Mouse (Mus musculus) kidney, embryonic 15.5 days (tissue): Measurements from ENCODE around the gene Ormdl2. TPM values are rescaled to one million over a fixed set of nuclear protein-coding genes. Genes with fewer than 3 reads are reported as not detected.
A peak's percentile ranks its signal among the peaks of the same experiment; 100 is the strongest.
"Not testable (repeated sequence)": the region's sequence is repeated elsewhere in the genome, so short reads cannot be mapped to it uniquely, and the experiment has no call there.

Experiments used
- ATAC-seq: fragments of 200-750 bp; cut with Nextera tagmentation; replicated peaks from 2 replicates; pipeline ENCODE4 v1.8.0; 2017; ENCODE audit warnings: moderate TSS enrichment; ENCODE audit not compliant: low FRiP score
- H3K27ac ChIP-seq: fragments of 300-500 bp; sonication (generic); 2 replicates; pipeline ENCODE4 v1.5.1; 2015; ENCODE audit warnings: mild to moderate bottlenecking, inconsistent platforms
- H3K27me3 ChIP-seq: fragments of 300-500 bp; sonication (generic); 2 replicates; pipeline ENCODE4 v1.6.1; 2015; ENCODE audit warnings: inconsistent platforms
- H3K36me3 ChIP-seq: fragments of 300-500 bp; sonication (generic); 2 replicates; pipeline ENCODE4 v1.6.1; 2015; ENCODE audit warnings: inconsistent platforms
- H3K4me1 ChIP-seq: fragments of 300-500 bp; sonication (generic); 2 replicates; pipeline ENCODE4 v1.6.1; 2015; ENCODE audit warnings: inconsistent platforms
- H3K4me2 ChIP-seq: fragments of 300-500 bp; sonication (generic); 2 replicates; pipeline ENCODE4 v1.6.1; 2015; ENCODE audit warnings: moderate library complexity, mild to moderate bottlenecking, inconsistent platforms
- H3K4me3 ChIP-seq: fragments of 300-500 bp; sonication (generic); replicated peaks from 2 replicates; pipeline ENCODE4 v1.5.1; 2015; ENCODE audit warnings: mild to moderate bottlenecking, inconsistent platforms
- H3K9ac ChIP-seq: fragments of 300-500 bp; sonication (generic); 2 replicates; pipeline ENCODE4 v1.6.1; 2015; ENCODE audit warnings: mild to moderate bottlenecking, inconsistent platforms
- H3K9me3 ChIP-seq: fragments of 300-500 bp; sonication (generic); replicated peaks from 2 replicates; pipeline ENCODE4 v1.6.1; 2016; ENCODE audit warnings: inconsistent platforms
- WGBS: fragments of 180-500 bp; shearing (Covaris S2); methylation state at CpG from one replicate; pipeline ENCODE4 v1.1.7; 2015; ENCODE audit warnings: mixed read lengths; 5-methylcytosine and 5-hydroxymethylcytosine counted together
- polyA plus RNA-seq: library from polyadenylated mRNA; unstranded; fragments of >200 nt; fragmentation: Nextera tagmentation; extraction: Ambion mirVana; gene quantifications from 2 replicates; pipeline ENCODE4 v1.2.1, GENCODE M21; 2015

Gene Ormdl2
- polyA plus RNA-seq, 1 experiment from 2014 or later = 80.9 TPM

DNA sequence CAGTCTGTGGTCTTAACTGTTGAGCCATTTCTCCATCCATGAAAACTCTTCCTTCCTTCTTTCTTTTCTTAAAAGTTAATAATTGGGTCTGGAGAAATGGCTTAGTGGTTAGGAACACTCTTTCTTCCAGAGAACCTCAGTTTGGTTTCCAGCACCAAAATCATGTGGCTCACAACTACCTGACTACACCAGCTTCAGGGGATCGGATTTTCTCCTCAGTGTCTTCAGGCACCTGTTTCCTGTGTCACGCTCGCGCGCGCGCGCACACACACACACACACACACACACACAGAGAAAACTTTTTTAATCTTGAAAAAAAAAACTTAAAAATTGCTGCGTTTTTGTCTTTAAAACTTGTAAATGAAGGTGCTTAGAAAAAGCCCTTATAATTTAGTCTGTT is 2.4 kb upstream of the Ormdl2 start:
- H3K36me3 ChIP-seq = peaks cover 42% of the 10 kb centered on the region
- WGBS = 96% methylated on average over 9 of the region's 9 CpGs

DNA sequence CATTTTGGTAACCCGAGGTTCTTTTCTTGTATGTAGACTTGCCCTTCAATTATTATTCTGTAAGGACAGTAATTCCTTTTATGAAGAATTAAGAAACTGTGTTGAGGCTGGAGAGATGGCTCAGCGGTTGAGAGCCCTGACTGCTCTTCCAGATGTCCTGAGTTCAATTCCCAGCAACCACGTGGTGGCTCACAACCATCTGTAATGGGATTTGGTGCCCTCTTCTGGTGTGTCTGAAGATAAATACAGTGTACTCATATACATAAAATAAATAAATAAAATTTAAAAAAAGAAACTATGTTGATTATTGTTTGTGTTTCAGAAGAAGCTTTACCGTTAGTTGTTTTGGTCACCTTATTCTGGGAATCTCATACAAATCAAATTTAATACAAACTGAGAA is 1.6 kb upstream of the Ormdl2 start:
- WGBS = 80% methylated on average over 4 of the region's 4 CpGs
- ATAC-seq, H3K9ac ChIP-seq: not testable (repeated sequence)

More for the DNA sequence above, 2.4 kb upstream of the Ormdl2 start:
- H3K4me2 ChIP-seq = no peak overlapping the region
- H3K27me3 ChIP-seq = no peaks in the 10 kb centered on the region
- no peak for ATAC-seq
- peaks cover 21% of the 10 kb centered on the region for H3K4me1 ChIP-seq
- no peaks in the 10 kb centered on the region for H3K9me3 ChIP-seq
- H3K27ac ChIP-seq = no peak overlapping the region
- H3K9ac ChIP-seq = no peak overlapping the region
- no peak overlapping the region for H3K4me3 ChIP-seq

DNA sequence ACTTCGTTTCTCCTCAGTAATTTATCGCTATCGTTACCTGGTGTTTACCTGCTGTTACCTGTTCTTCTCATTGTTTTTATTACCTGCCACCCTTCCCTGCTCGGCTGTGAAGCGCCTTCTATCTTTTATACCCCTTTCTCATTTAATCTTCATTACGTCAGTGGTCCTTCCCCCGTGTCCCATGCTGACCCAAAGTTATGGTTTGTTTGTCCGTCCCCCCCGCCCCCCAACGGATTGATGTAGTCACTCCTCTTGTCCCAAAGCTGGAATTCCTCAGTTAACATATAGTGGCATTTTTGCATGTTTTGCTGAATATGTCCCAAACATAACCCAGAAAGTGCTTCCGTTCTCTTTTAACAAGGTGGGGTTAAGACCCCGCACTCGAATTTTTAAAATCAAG is 690 bp upstream of the Ormdl2 start:
- Histone ChIP-seq H3K36me3 (peaks cover 47% of the 10 kb centered on the region), H3K9ac (peak overlapping the region; percentile 81), H3K4me1 (peaks cover 21% of the 10 kb centered on the region), H3K9me3 (no peaks in the 10 kb centered on the region), H3K27ac (peak overlapping the region; percentile 79), H3K4me3 (peak overlapping the region; percentile 93), H3K27me3 (no peaks in the 10 kb centered on the region), H3K4me2 (peak overlapping the region; percentile 75)
- 2% methylated on average over 13 of the region's 13 CpGs for WGBS
- peak; percentile 9 for ATAC-seq

More for the DNA sequence above, 1.6 kb upstream of the Ormdl2 start:
- peaks cover 21% of the 10 kb centered on the region for H3K4me1 ChIP-seq
- H3K36me3 ChIP-seq = peaks cover 45% of the 10 kb centered on the region
- H3K4me2 ChIP-seq = peak overlapping the region; percentile 75
- H3K4me3 ChIP-seq = peak overlapping the region; percentile 93
- H3K27ac ChIP-seq, H3K9me3 ChIP-seq, H3K27me3 ChIP-seq: not testable (repeated sequence)

DNA sequence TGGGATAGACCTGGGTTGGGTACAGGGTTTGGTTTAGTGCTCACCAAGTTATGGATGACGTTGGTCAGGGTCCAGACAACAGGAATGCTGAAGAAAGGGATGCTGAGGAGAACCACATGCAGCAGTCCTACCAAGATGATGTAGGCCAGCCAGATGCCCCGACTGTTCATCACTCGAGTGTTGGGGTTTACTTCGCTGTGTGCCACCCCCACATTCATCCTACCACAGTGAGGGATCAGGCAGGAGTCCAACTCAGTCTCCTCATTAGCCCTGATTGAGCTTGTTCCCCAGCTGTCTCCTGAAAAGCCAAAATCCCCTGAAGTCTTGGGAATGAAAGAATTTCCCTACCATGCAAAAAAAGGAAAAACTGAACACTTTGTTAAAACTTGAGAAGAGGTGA is 1.2 kb downstream of the Ormdl2 start:
- no peak for ATAC-seq

DNA sequence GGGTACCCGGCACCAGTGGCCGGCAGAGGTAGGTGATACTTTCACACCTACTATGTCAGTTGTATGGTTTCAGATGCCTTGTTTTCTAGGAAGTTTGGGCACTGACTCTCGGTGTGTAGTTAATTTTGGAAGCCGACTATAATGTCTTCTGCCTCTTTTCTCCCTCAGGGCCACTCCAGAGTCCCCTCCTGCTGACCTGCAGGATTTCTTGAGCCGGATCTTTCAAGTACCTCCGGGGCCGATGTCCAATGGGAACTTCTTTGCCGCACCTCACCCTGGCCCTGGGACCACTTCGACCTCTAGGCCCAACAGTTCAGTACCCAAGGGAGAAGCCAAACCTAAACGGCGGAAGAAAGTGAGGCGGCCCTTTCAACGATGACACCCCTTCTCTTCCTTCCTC is 4.4 kb downstream of the Ormdl2 start, which contains the start of gene Sarnp:
Gene Sarnp (plus strand): TSS at position 301 of the 400 bp plus-strand sequence.
- H3K9ac ChIP-seq = no peak within 1 kb of the TSS
- no peak within 1 kb of the TSS for H3K4me2 ChIP-seq
- peaks cover 7% of the 10 kb centered on the region for H3K4me1 ChIP-seq
- WGBS = 85% methylated on average over 13 of the region's 13 CpGs
- no peak for ATAC-seq
- H3K4me3 ChIP-seq = no peak within 1 kb of the TSS
- no peaks in the 10 kb centered on the region for H3K27me3 ChIP-seq
- peaks cover 68% of the 10 kb centered on the region for H3K36me3 ChIP-seq
- H3K27ac ChIP-seq = no peak within 1 kb of the TSS
- no peaks in the 10 kb centered on the region for H3K9me3 ChIP-seq

More for the DNA sequence above, 1.2 kb downstream of the Ormdl2 start:
- Histone ChIP-seq H3K4me3 (peak overlapping the region; percentile 93; the same call in 1 of the 2 replicates), H3K9ac (no peak overlapping the region), H3K36me3 (peaks cover 56% of the 10 kb centered on the region), H3K4me2 (peak overlapping the region; percentile 65), H3K27ac (no peak overlapping the region), H3K27me3 (no peaks in the 10 kb centered on the region), H3K4me1 (peaks cover 21% of the 10 kb centered on the region), H3K9me3 (no peaks in the 10 kb centered on the region)
- WGBS = 87% methylated on average over 4 of the region's 4 CpGs

DNA sequence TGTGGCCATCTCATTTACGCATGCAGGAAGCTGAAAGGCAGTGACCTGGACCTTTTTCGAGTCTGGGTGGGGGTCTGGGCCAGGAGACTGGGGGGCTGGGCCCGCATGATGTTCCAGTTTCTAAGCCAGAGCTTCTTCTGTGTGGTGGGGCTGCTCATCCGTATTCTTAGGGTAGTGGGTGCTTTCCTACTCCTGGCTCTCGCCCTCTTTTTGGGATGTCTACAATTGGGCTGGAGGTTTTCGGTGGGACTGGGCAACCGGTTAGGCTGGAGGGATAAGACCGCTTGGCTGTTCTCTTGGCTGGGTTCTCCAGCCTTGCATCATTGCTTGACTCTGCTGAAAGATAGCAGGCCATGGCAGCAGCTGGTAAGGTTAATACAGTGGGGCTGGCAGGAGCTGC is 14.4 kb downstream of the Ormdl2 start:
- ATAC-seq = no peak
- Histone ChIP-seq H3K4me2 (peak overlapping the region; percentile 81), H3K36me3 (peaks cover 34% of the 10 kb centered on the region), H3K27ac (no peak overlapping the region), H3K4me1 (peaks cover 57% of the 10 kb centered on the region), H3K4me3 (peak overlapping the region; percentile 74), H3K9me3 (no peaks in the 10 kb centered on the region), H3K9ac (peak overlapping the region; percentile 57), H3K27me3 (no peaks in the 10 kb centered on the region)
- WGBS = 89% methylated on average over 8 of the region's 8 CpGs

DNA sequence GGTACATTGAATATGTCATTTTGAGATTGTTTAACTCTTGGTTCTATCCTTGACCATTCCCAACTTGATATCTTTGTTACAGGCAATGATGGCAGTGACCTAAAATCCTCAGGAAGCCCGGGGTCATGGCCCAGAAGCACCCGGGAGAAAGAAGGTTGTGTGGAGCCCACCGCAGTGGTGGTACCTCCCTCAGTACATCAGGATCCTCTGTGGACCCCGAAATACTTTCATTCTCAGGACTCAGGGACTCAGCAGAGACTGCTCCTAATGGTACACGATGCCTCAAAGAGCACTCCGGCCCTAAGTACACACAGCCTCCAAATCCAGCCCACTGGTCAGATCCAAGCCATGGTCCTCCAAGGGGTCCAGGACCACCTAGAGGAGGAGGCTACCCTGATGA is 15.4 kb downstream of the Ormdl2 start:
- Histone ChIP-seq H3K4me2 (peak overlapping the region; percentile 81), H3K36me3 (peaks cover 34% of the 10 kb centered on the region), H3K27me3 (no peaks in the 10 kb centered on the region), H3K4me3 (peak overlapping the region; percentile 74), H3K4me1 (peaks cover 59% of the 10 kb centered on the region), H3K27ac (peak overlapping the region; percentile 97), H3K9me3 (no peaks in the 10 kb centered on the region), H3K9ac (peak overlapping the region; percentile 57)
- no peak for ATAC-seq
- 47% methylated on average over 6 of the region's 6 CpGs for WGBS

DNA sequence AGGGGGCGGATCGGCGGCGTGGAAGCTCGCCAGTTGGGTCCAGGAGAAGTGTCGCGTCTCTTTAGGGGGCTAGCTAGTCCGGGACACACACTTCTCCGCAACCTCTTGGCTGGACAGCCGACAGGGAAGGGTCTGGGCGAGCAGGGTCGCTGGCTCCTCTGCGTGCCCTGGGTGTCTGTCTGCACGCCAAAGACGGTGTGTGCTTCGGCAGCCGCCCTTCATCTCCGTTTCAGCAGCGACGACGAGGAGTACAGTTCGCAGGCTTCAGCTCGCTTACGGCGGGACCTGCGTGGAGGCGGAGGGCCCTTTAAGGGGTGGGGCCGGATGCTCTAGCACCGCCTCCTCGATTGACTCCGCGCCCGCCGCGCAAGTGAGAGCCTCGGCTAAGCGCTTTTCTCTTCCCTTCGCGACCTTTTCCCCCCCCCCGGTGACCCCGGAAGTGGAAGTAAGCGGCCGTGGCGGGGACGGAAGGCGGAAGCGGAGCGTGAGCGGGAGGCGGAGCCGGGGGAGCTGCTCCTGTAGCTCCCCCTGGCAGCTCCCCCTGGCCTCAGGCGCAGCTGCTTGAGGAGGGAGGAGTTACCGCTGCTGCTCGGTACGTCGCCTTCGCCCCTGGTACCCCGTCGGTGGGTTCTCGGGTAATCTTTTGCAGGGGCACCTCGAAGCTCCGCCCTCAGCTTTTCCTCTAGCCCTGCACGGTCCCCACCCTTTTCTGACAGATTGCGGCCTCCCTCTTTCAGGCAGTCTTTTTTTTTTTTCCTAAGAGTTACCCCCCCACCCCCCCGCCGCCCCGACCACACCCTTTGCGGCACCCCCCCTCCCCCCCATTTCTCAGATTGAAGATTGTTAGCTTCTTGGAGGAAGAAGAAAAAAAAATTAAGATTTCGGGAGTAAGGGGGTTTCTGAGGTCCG is 16.1 kb downstream of the Ormdl2 start:
- ATAC-seq = peak; percentile 95
- H3K4me3 ChIP-seq = peak overlapping the region; percentile 74
- H3K4me2 ChIP-seq = peak overlapping the region; percentile 81
- peak overlapping the region; percentile 63 for H3K9ac ChIP-seq
- peaks cover 59% of the 10 kb centered on the region for H3K4me1 ChIP-seq
- H3K36me3 ChIP-seq = peaks cover 41% of the 10 kb centered on the region
- H3K9me3 ChIP-seq = no peaks in the 10 kb centered on the region
- H3K27ac ChIP-seq = peak overlapping the region; percentile 97
- H3K27me3 ChIP-seq = no peaks in the 10 kb centered on the region
- WGBS = under 1% methylated on average over 70 of the region's 70 CpGs

DNA sequence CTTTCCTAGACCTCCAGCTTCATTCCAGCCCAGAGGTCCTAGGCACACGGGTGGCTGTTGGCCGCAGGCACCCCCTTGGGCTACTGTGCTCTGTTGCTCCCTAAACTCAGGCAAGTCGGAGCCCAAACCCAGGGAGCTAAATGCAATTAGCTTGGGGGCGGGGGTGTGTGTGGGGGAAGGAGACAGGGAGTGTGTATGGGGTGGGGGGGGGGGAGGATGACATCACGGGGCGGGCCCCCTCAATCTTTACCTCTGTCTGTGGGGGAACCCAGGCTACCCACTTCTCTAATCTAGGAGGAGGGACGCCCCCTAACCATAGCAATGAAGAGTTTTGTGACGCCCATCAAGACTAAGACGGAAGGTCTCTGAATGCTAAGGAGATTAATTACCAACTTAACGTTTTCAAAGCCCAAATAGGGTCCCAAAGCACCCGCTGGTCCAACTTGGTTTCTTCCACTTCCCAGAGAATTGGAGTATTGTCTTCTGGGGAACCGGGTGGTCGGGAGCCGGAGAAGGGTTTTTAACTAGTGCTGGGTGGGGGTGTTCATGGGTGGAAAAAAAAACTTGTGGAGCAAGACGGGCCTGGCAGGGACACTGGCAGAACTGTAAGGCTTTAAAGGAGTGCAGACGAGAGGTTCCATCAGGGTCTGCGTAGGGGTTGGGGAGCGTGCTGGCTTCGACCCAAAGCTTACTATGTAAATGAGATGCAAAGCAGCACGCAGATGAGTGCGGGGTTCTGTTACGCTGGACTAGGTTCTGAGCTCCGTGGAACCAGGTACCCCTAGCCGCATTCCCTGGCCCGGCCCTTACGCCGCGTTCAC is 17.0 kb downstream of the Ormdl2 start, which contains the start of gene Tmem198b:
Gene Tmem198b (minus strand): TSS at position 100 of the 821 bp plus-strand sequence.
- under 1% methylated on average over 28 of the region's 28 CpGs for WGBS
- Histone ChIP-seq H3K27ac (peak within 1 kb of the TSS; percentile 97), H3K4me1 (peaks cover 55% of the 10 kb centered on the region), H3K36me3 (peaks cover 41% of the 10 kb centered on the region), H3K27me3 (no peaks in the 10 kb centered on the region), H3K4me3 (peak within 1 kb of the TSS; percentile 74), H3K9ac (peak within 1 kb of the TSS; percentile 63), H3K9me3 (no peaks in the 10 kb centered on the region), H3K4me2 (peak within 1 kb of the TSS; percentile 81)
- ATAC-seq = peak; percentile 74

DNA sequence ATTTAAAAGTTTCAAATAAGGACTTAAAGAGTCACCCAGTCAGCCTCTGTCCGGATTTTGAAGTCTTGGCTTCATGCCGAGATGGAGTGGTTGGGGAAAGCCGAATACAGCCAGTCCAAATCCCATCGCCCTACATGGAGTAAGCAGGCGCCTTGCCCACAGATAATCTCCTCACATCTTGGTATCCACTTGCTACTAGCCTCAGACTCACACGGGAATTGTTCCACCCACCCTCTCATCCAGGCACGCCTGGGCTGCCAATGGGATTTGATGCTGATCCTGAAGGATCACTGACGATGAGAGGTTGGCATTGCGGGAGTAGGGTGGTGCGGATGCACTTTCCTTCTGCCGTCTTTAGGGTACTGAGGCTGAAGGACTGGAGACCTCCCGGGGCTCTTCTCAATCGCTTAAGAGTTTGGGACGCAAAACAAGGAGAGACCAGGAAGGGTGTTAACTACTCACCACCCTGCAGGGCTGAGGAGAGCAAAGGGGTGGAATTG is 17.6 kb downstream of the Ormdl2 start, which contains the start of gene Dnajc14:
Gene Dnajc14 (plus strand): TSS at position 292 of the 500 bp plus-strand sequence.
- peaks cover 37% of the 10 kb centered on the region for H3K36me3 ChIP-seq
- H3K4me2 ChIP-seq = peak within 1 kb of the TSS; percentile 81
- peak within 1 kb of the TSS; percentile 74 for H3K4me3 ChIP-seq
- H3K9me3 ChIP-seq = no peaks in the 10 kb centered on the region
- peak within 1 kb of the TSS; percentile 63 for H3K9ac ChIP-seq
- no peaks in the 10 kb centered on the region for H3K27me3 ChIP-seq
- H3K4me1 ChIP-seq = peaks cover 48% of the 10 kb centered on the region
- peak within 1 kb of the TSS; percentile 97 for H3K27ac ChIP-seq
- under 1% methylated on average over 14 of the region's 14 CpGs for WGBS
- peak; percentile 13; the same call in 1 of the 2 replicates for ATAC-seq

DNA sequence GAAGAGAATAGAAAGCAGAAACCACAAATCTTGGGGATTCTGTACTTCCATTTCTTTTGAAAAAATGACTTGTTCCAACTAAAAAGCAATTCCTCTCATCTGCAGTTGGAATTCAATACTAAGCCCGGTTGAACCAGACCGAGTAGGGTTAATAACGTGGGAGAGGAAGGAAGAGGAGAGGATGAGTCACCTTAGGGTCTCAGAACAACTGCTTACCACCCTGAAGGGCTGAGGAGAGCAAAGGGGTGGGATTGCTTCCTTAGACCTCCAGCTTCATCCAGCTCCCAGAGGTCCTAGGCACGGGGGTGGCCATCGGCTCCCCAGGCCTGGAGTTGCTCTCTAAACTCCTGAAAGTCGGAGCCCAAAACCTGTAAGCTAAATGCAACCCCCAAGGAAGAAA is 18.1 kb downstream of the Ormdl2 start:
- H3K36me3 ChIP-seq = peaks cover 35% of the 10 kb centered on the region
- no peaks in the 10 kb centered on the region for H3K27me3 ChIP-seq
- peak overlapping the region; percentile 74 for H3K4me3 ChIP-seq
- H3K4me2 ChIP-seq = peak overlapping the region; percentile 81
- H3K27ac ChIP-seq = peak overlapping the region; percentile 97
- no peak for ATAC-seq
- 5% methylated on average over 6 of the region's 6 CpGs for WGBS
- H3K4me1 ChIP-seq = peaks cover 44% of the 10 kb centered on the region
- peak overlapping the region; percentile 63 for H3K9ac ChIP-seq
- no peaks in the 10 kb centered on the region for H3K9me3 ChIP-seq
